Mouse (Mus musculus) bone marrow, adult 2 months (tissue): ENCODE data around the gene Adap2. TPM values are rescaled to one million over a fixed set of nuclear protein-coding genes. Genes with fewer than 3 reads are reported as not detected.
A peak's percentile ranks its signal among the peaks of the same experiment; 100 is the strongest.
"Not testable (repeated sequence)": the region's sequence is repeated elsewhere in the genome, so short reads cannot be mapped to it uniquely, and the experiment has no call there.

Experiments
- H3K27ac ChIP-seq: fragments of 200-500 bp; 2 replicates; pipeline ENCODE4 v1.5.1; 2012; ENCODE audit warnings: low read depth, mild to moderate bottlenecking, control low read depth, inconsistent platforms, low read length; ENCODE audit not compliant: control insufficient read depth, poor library complexity, insufficient read depth
- H3K4me1 ChIP-seq: fragments of 200-500 bp; 2 replicates; pipeline ENCODE4 v1.6.1; 2011; ENCODE audit warnings: low read length; ENCODE audit not compliant: control insufficient read depth, insufficient read depth
- H3K4me3 ChIP-seq: fragments of 200-500 bp; replicated peaks from 2 replicates; pipeline ENCODE3; 2011; ENCODE audit warnings: mild to moderate bottlenecking, low read depth, low read length, control low read depth; ENCODE audit not compliant: control insufficient read depth
- CTCF ChIP-seq: fragments of 200-500 bp; IDR thresholded peaks from 2 replicates; pipeline ENCODE4 v1.5.1; 2011; ENCODE audit warnings: low read length, control low read depth; ENCODE audit not compliant: control insufficient read depth, insufficient read depth
- POLR2A ChIP-seq: fragments of 200-500 bp; IDR thresholded peaks from 2 replicates; pipeline ENCODE4 v1.6.1; 2011; ENCODE audit warnings: low read depth, mild to moderate bottlenecking, control low read depth, low read length, borderline replicate concordance; ENCODE audit not compliant: control insufficient read depth
- WGBS: fragments of 180-500 bp; shearing (Covaris S2); methylation state at CpG from one replicate; pipeline ENCODE4 v1.1.7; 2018; 5-methylcytosine and 5-hydroxymethylcytosine counted together
- polyA plus RNA-seq: library from polyadenylated mRNA; stranded (reverse); fragments of >200 nt; gene quantifications from 2 replicates; pipeline ENCODE4 v1.2.4, GENCODE M21; 2011; ENCODE audit warnings: low replicate concordance; ENCODE audit not compliant: missing spikeins, insufficient read depth, insufficient read length

Gene Adap2
- polyA plus RNA-seq, 1 experiment, result 4.8 TPM

GRCm38 (mm10) chr11:80176911-80177895 is 23.3 kb downstream of the Adap2 start:
- WGBS, result 55% methylated on average over 11 of the region's 11 CpGs
- no peak overlapping the region for H3K4me3 ChIP-seq
- TF ChIP-seq CTCF (no peak), POLR2A (no peak)
- H3K27ac ChIP-seq, result peak overlapping the region; percentile 32; the same call in 1 of the 2 replicates
- peaks cover 1% of the 10 kb centered on the region; the same call in 1 of the 2 replicates for H3K4me1 ChIP-seq

GRCm38 (mm10) chr11:80178316-80178715 is 24.4 kb downstream of the Adap2 start:
- Histone ChIP-seq H3K27ac (no peak overlapping the region), H3K4me1 (peaks cover 1% of the 10 kb centered on the region; the same call in 1 of the 2 replicates), H3K4me3 (no peak overlapping the region)
- TF ChIP-seq CTCF (no peak), POLR2A (no peak)
- 79% methylated on average over 8 of the region's 8 CpGs for WGBS

DNA sequence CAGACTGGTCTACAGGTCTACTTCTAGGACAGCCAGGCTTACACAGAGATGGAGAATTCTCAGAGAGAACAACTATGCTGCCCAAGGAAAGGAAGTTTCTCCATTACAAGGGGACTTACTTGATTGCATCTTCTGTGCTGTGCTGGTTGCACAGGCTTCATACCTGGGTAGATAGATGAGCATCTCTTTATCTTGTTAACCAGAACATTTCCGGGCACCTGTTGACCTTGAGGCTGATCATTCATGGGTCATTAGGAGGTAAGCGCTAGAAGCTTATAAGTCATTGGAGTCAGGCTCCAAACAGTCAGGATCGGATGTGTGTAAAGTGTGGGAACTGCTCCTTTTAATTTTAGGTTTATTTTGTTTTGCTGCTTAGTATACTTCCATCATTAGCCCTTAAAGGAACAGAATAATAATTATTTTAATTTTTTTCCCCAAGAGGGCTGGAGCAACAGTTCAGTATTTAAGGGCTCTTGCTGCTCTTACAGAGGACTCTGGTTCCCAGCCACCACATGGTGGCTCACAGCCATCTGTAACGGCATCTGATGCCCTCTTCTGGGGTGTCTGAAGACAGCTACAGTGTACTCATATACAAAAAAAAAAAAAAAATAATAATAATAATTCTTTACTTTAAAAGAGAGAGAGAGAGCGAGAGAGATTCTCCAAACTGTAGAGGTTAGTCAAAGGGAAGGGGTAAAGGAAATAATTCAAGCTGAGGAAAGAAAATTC is 27.3 kb downstream of the Adap2 start:
- 71% methylated on average over 5 of the region's 5 CpGs for WGBS
- peaks cover 1% of the 10 kb centered on the region; the same call in 1 of the 2 replicates for H3K4me1 ChIP-seq
- H3K27ac ChIP-seq, result no peak overlapping the region
- no peak overlapping the region for H3K4me3 ChIP-seq
- no peak for TF ChIP-seq POLR2A
- no peak for TF ChIP-seq CTCF

GRCm38 (mm10) chr11:80183054-80183704 is 29.3 kb downstream of the Adap2 start:
- H3K4me1 ChIP-seq, result not testable (repeated sequence)
- WGBS, result 35% methylated on average over 12 of the region's 12 CpGs
- H3K4me3 ChIP-seq, result peak overlapping the region; percentile 96
- H3K27ac ChIP-seq, result peak overlapping the region; percentile 92

- Histone ChIP-seq H3K27ac (peak within 1 kb of the TSS; percentile 92), H3K4me1 (no peaks in the 10 kb centered on the region), H3K4me3 (peak within 1 kb of the TSS; percentile 96)
- WGBS, result under 1% methylated on average over 33 of the region's 33 CpGs
- peak; percentile 95 for TF ChIP-seq POLR2A
- no peak for TF ChIP-seq CTCF
Measured at GRCm38 (mm10) chr11:80183705-80184255, 29.9 kb downstream of the Adap2 start, which contains the start of gene Rnf135. Gene Rnf135 (plus strand): TSS chr11:80183851.

- Histone ChIP-seq H3K4me1 (no peaks in the 10 kb centered on the region), H3K4me3 (no peak overlapping the region), H3K27ac (no peak overlapping the region)
- TF ChIP-seq CTCF, result no peak
- TF ChIP-seq POLR2A, result no peak
- 78% methylated on average over 6 of the region's 6 CpGs for WGBS
Measured at GRCm38 (mm10) chr11:80184531-80185071, 30.7 kb downstream of the Adap2 start.

DNA sequence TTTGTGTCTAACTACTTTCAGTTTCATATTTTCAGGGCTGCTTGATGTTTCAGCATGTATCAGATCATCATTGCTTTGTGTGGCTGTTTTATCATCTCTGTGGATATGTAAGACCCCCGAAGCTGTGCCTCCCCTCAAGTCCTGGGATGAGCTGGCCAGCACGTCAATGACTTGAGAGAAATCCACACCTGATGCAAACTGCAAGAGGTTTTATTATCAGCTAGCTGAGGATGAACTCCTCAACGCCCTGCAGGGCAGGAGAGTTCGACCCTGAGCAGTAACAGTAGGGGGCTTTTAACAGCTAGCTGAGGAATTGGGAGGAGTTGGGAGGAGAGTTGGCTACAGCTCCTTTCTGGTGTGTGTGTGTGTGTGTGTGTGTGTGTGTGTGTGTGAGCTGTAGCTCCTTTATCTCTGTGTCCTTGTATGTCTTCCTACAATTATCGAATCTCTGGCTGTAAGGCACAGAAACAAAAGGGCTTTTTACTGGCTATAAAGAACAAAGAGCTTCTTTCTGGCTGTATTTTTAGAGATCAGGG is 31.6 kb downstream of the Adap2 start:
- not testable (repeated sequence) for H3K27ac ChIP-seq, H3K4me3 ChIP-seq, H3K4me1 ChIP-seq
- WGBS, result 76% methylated on average over 5 of the region's 5 CpGs
